Mouse (Mus musculus): Measurements from ENCODE around the gene Veph1. TPM values are rescaled to one million over a fixed set of nuclear protein-coding genes. Genes with fewer than 3 reads are reported as not detected.

The Veph1 gene
- polyA plus RNA-seq, 1 experiment = not detected

- TF ChIP-seq GATA1 (IDR thresholded peaks at IDR 0.05; ENCODE audit: low read length) = no peak
Observed at GRCm38 (mm10) chr3:66166606-66167290, 129.9 kb downstream of the Veph1 start.

- TF ChIP-seq GATA1 (IDR thresholded peaks at IDR 0.05; ENCODE audit: low read length) = no peak
Observed at GRCm38 (mm10) chr3:66165026-66165425, 131.6 kb downstream of the Veph1 start.

- no peak for TF ChIP-seq GATA1 (IDR thresholded peaks at IDR 0.05; ENCODE audit: low read length)
Observed at GRCm38 (mm10) chr3:66164585-66164984, 132.1 kb downstream of the Veph1 start.

GRCm38 (mm10) chr3:66162612-66163011 is 134.0 kb downstream of the Veph1 start:
- no peak for TF ChIP-seq GATA1 (IDR thresholded peaks at IDR 0.05; ENCODE audit: low read length)

GRCm38 (mm10) chr3:66157947-66158346 is 138.7 kb downstream of the Veph1 start:
- no peak for TF ChIP-seq GATA1 (IDR thresholded peaks at IDR 0.05; ENCODE audit: low read length)

- TF ChIP-seq GATA1 (IDR thresholded peaks at IDR 0.05; ENCODE audit: low read length) = no peak
Observed at GRCm38 (mm10) chr3:66137601-66138000, 159.0 kb downstream of the Veph1 start.

GRCm38 (mm10) chr3:66131264-66131950 is 165.2 kb downstream of the Veph1 start:
- no peak for TF ChIP-seq GATA1 (IDR thresholded peaks at IDR 0.05; ENCODE audit: low read length)

- TF ChIP-seq GATA1 (IDR thresholded peaks at IDR 0.05; ENCODE audit: low read length) = no peak
Observed at GRCm38 (mm10) chr3:66129689-66130088, 166.9 kb downstream of the Veph1 start.

- TF ChIP-seq GATA1 (IDR thresholded peaks at IDR 0.05; ENCODE audit: low read length) = no peak
Observed at GRCm38 (mm10) chr3:66105493-66105892, 191.1 kb downstream of the Veph1 start.

GRCm38 (mm10) chr3:66102599-66102932 is 194.1 kb downstream of the Veph1 start:
- TF ChIP-seq GATA1 (IDR thresholded peaks at IDR 0.05; ENCODE audit: low read length) = no peak

- TF ChIP-seq GATA1 (IDR thresholded peaks at IDR 0.05; ENCODE audit: low read length) = no peak
Observed at GRCm38 (mm10) chr3:66101809-66102598, 194.6 kb downstream of the Veph1 start.

GRCm38 (mm10) chr3:66101074-66101473 is 195.6 kb downstream of the Veph1 start:
- TF ChIP-seq GATA1 (IDR thresholded peaks at IDR 0.05; ENCODE audit: low read length) = no peak

- TF ChIP-seq GATA1 (IDR thresholded peaks at IDR 0.05; ENCODE audit: low read length) = no peak
Observed at GRCm38 (mm10) chr3:66091746-66092145, 204.9 kb downstream of the Veph1 start.

GRCm38 (mm10) chr3:66087608-66088007 is 209.0 kb downstream of the Veph1 start:
- TF ChIP-seq GATA1 (IDR thresholded peaks at IDR 0.05; ENCODE audit: low read length) = no peak

- TF ChIP-seq GATA1 (IDR thresholded peaks at IDR 0.05; ENCODE audit: low read length) = no peak
Observed at GRCm38 (mm10) chr3:66083856-66084255, 212.8 kb downstream of the Veph1 start.

- no peak for TF ChIP-seq GATA1 (IDR thresholded peaks at IDR 0.05; ENCODE audit: low read length)
Observed at GRCm38 (mm10) chr3:66083407-66083806, 213.2 kb downstream of the Veph1 start.

Data from G1E-ER4 (cell line).